Mouse (Mus musculus) adrenal gland, postnatal 25 days (tissue): Measurements from ENCODE around the gene Ccnjl. TPM values are rescaled to one million over a fixed set of nuclear protein-coding genes. Genes with fewer than 3 reads are reported as not detected.

Source experiments
- DNase-seq: peaks from one replicate; pipeline ENCODE4 v3.0.0; 2021; ENCODE audit warnings: mixed read lengths
- total RNA-seq: library from RNA; stranded (reverse); gene quantifications from 2 replicates; pipeline ENCODE4 v1.2.3, GENCODE M21; 2021

Ccnjl gene
- total RNA-seq, 1 experiment from 2014 or later, result 3.2 TPM

DNA sequence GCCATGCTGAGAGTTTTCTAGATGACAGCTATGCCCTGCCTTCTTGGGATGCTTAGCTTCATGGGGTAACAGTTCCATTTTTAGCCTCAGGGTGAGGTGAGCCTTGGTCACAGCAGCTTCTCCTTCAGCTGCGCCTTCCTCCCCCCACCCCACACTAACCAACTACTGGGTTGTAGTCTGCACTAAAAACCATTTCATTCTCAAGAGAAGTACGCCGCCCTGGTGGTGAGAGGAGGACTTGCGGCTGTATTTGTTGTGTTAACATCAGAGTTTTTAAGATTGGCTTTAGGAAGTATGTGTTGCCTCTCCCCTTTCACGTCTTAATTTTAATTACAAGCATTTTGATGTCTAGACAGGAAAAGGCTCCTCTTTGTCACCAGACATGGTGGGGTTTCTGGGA, 39.7 kb downstream of the Ccnjl start:
- DNase-seq, result peak; percentile 35

DNA sequence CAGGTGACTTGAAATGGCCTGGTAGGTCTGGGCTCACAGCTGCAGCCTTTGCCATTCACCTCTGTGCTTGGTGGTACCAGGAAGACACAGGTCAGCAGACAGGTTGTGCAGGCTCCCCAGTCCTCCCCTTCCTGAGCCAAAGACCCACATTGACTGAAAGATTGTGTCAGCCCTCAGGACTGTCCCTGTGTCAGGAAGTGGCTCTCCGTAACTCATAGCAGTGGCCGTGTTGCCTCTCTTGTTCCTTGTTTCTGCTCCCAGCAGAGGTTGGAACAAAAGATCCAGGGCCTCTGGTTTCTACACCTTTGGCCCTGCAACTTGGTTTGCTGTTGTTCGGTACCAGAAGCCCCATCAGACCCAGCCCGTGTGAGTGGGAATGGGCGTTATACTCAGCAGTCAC, 40.6 kb downstream of the Ccnjl start:
- no peak for DNase-seq

DNA sequence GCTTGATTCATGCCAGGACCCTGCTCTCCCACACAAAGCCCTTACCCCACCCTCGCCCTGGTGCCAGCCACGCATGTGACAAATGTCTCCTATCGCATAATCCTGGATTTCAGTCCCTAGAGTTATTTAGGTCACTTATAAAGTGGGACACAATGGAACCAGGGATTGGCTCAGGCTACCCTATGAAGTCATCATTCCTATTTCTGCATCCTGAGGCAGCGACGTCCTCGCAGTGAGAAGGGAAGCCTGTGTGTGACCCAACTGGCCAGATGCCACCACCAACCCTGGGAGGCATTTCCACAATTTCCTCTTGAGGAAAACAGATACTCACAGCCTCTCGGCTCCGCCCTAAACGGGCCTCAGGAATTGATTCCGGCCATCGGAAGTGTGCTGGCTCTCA, 41.0 kb downstream of the Ccnjl start:
- DNase-seq, result peak; percentile 68

DNA sequence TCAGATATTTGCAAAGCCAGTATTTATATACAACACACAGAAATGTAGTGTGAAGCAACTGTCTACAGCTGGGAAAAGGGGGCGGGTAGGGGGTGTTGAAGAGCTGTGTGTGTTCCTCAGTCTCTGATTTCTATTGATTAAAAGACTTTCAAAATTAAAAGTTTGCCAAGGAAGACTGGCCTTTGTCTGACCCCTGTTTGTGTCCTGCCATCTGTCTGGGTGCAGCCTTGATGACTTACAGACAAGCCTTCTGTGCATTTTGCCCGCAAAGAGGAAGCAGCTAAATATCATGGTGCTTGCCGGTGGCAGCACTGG, 46.4 kb downstream of the Ccnjl start:
- no peak for DNase-seq

DNA sequence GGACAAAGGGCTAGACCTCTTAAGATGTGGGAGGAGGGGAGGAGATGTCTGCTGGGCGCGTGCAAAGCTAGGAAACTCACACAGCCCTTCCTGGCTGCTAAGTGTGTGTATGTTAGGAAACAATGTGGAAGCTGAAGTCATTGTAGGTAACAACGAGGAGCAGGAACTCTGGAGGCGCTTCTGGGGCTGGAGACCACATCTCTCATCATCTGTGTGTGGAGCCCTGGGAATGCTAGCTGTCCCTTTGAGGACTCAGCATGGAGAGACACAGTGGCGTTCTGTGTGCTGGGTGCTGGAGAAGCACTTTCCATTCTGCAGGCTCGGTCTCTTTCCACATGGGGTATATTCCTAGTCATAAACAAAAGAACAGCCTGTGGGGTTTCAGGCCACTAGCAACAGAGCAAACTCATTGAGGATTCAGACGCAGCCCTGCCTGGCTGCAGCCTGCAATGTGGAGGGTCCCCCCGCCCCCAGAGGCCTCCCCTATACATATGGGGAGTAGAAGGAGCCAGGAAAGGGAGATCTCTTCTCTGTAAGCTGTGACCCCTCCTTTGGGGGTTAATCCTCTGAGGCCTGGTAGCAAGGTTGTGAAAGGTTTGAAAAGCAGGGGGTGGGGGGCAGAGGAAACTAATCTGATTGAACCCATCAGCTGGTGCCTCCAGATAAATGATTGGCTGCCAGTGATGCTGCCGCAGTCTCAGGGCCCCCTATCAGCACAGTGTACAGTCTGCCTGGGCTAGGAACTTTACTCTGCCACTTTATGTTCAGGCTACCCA, 47.0 kb downstream of the Ccnjl start:
- no peak for DNase-seq

DNA sequence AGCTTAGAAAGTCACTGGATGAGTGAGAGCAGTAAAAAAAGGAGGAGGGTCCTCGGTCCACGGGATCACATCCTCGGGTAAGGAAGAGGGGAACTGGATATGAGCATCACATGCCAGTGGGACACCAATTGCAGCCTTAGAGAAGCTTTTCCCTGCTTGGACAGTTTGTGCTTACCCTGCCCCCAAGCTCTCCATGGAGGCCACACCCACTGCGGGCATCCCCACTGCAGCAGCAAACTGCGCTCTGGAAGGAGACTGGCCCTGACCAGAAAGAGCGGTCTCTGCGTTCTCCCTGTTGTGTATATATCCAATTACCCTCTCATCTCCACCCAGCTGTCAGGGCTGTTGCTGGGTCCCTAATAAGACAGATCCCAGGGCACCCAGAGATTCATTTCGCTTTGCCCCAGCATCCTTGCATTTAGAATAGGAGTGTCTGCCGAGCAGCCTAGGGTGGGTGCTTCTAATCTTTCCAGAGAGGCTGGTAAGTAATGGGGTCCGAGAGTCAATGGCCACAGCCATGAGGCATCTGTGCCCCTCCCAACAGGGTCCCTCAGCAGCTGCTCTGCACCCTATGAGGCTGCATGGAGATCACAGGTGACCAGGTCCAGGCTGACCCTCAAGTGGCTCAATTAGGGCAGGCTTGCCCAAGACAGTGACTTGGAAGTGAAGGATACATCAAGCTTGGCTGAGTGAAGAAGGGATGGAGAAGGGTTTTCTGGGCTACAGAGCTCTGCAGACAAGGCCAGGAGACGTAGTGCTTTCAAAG, 49.3 kb downstream of the Ccnjl start:
- no peak for DNase-seq

DNA sequence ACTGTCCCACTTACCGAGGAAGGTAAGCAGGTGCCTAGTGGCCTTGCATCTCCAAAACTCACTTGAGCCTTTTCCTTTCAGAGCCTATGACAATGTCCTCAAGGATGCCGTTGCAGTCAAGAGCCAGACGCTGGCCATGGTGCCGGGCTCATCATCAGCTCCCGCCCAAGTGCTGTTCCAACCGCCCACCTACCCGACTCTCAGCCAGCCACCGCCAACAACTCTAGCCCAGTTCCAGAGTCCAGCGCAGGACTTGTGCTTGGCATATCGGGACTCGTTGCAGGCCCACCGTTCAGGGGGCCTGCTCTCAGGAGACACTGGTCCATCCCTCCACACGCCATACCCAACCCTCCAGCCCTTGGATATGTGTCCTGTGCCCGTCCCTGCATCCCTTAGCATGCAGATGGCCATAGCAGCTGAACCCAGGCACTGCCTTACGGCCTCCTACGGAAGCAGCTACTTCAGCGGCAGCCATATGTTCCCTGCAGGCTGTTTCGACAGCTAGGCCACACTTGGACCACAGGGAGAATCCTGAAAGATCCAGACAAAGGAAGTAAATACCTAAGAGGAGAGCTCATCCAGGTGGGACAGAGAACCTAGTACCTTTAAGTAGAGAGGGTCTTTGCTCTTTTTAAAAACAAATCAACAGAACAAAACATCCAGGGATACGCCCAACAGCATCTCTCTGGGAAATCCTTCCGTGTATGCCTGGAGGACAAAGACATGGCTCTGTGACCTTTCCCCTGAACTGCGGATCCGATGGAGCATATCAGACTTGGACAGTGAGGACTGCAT, 56.8 kb downstream of the Ccnjl start:
- DNase-seq, result no peak

DNA sequence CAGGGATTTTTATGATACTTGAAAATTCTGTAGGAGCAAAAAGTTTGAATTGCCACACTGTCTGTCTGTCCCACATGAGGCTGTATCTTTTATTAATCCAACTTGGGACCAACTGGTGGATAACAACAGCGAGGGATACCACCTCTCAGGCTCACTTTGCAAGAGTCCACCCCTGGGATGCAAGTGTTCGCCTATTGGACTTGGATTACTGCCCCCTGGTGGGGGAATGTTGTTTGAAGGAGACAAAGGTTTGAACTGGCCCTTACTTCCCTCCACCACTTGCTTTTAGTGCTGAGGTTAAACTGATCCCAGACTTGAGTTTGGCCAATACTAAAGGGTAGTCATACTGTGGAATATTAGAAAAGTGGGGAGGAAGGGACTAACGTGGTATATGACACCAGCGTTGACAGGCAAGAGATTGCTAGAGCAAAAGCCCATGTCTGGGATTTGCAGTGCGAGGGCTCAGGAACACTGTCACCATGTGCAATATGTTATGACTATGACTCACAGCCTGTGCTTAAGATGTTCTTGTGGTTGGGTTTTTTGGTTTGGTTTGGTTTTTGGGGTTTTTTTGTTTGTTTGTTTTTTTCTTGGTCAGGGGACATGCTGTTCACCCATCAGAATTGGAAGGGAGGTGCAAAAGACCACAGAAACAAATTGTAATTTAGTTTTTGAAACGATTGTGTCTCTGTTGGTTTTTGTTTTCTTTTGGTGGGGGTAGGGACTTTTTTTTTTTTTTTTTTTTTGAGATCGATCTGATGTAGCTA, 57.9 kb downstream of the Ccnjl start, which contains the start of gene 4933415A04Rik:
Gene 4933415A04Rik (plus strand): TSS at position 717 of the 767 bp plus-strand sequence.
- peak; percentile 69 for DNase-seq

DNA sequence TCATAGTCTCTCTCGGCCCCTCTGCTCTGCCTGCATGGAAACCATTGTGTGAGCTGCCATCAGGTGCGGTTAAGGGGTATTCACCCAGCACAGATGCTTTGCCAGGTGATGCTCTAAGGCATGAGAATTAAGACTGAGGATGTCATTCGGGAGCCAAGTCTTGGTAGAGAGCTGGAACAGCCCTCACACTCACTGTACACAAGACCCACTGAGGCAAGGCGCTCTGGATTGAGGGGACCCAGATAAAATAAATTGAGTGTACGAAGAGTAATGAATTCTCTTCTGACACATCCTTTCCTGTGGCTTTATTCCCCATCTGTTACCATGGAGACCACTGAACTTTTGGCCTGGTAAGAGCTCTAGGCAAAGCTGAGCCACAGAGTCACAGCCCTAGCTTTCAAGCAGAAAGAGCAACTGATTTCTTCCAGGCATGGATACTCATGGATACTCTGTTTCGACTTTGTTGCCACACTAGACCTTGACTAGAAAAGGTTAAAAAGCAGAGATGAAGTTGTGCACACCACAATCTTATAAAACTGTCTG, 61.0 kb downstream of the Ccnjl start:
- no peak for DNase-seq

DNA sequence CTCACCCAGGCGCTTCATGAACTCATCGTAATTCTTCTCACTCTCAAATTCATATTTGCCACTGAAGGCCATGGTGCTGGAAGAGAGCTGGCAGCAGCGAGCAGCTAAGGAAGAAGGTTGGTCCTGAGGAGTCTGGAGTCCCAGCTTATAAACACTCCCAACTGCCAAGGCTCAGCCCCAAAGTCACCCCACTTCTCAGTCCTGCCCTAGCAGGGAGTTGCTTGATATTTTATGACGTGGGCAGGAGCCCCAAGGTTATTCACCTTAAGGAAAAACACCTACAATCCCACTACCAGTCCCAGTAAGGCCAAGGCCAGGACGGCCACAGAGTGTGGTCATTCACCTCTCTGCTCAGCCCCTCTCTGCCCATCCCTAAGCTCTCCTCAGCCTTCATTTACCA, 72.9 kb downstream of the Ccnjl start, which contains the start of gene Fabp6:
Gene Fabp6 (minus strand): TSS at position 101 of the 400 bp plus-strand sequence.
- no peak for DNase-seq

DNA sequence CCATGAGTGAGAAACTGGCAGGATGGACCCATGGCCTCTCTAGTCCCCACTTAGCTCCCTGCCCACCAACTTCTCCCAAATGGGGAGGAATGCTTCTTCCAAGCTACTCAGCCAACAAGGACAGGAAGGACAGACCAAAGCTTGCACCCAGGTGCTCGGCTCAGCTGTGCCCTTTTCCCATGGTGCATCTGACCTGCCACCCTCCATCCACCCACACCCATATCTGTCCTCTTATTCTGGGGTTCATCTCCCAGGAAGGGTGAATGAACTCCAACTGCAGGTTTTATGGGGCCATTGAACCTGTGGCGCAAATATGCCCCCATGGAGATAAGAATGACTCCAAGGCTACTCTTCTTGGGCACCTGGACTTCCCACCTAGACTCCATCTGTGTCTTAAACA, 75.6 kb downstream of the Ccnjl start:
- DNase-seq, result no peak

DNA sequence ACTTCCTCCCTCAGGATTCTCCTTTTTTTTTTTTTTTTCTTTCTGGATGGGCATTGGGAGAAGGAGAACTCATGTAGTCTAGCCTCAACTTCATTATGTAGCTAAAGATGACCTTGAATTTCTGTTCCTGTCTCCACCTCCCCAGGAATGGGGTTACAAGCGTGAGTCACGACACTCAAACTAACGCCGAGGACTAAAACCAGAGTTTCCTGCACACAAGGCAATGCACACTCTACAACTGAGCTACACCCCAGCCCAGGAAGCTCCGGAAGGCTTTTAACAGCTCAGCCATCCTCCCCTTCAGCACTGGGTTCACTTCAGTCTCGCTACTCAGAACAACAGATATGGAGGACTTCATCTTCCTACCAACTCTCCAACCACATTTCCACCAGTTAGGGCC, 76.3 kb downstream of the Ccnjl start:
- no peak for DNase-seq

DNA sequence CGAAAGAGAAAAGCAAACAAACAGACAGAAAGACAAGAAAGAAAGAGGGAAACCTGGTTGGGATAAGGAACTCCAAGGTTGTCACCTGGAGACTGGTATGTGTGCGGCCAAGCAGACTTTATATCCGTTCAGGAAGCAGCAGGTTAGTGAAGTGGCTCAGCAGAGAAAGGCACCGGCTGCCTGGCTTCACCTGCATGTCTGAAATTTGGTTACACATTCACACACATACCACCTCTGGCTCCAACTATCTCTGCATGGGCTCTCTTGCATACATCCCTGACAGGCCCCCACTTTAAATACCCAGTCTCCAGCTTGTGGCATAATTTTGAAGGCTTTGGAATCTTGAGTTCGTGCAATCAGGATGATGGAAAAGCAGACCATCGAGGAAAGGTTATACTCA, 77.3 kb downstream of the Ccnjl start:
- DNase-seq, result no peak

DNA sequence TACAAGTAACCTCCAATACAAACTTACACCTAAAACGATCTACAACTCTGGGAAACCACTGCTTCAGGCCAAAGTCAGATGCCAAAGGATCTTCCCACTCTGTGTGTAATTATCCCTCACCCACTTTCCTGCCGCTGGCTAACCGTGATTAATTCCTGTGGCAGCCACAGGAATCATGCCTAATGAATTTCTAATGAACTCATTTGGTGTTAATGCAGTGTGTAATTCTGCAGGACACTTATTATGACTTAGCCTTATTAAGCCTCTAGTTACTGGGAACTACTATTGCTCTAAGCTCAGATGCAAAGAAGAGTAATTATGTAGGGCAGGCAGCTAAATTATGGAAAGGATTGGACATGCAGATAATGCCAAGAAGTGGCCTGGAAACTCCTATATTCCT, 79.9 kb downstream of the Ccnjl start:
- DNase-seq, result no peak

DNA sequence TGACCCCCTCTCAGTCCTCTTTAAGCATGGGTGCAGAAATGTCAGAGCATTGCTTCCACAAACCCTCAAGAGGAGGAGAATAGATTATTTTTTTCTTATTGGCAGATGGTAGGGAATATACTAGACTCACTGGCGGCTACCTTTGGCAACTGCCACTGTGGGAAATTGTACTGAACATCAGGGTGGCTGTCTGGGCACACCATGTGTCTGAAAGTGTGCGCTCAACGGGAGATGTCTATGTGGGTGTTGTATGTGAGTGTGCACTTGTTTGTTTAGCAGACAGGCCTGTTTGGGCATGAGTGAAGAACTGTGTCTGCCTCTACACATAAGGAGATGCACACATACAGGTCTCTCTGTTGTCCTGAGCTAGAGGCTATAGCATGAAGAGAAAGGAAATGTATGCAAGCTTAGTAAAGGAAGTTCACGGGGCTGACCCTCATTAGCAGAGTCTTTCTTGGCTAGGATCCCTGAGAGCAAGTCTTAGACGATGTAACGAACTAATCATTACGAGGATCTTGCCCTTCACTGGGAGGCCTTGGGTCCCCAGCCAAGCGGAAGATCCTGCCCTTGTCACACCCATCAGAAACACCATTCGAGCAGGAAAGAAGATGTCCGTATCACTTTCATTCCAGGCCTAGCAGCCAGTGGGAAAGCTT, 81.5 kb downstream of the Ccnjl start:
- no peak for DNase-seq

DNA sequence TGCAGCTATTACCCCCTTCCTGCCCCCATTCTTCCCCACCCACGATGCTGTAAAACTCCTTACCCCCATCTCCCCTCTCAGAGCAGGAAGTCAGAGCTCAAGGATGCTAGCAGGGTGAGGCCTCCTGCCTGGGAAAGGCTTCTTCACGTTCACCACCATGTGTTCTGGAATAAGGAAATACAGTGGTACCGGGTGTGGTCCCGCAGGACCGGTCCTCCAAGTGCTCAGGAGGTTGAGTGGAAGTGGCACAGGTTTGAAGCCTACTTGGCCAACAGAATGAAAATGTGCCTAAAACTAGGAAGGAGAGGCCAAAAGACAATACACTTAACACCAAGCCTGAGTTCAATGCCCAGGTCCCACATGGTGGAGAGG, 82.1 kb downstream of the Ccnjl start:
- DNase-seq, result no peak

DNA sequence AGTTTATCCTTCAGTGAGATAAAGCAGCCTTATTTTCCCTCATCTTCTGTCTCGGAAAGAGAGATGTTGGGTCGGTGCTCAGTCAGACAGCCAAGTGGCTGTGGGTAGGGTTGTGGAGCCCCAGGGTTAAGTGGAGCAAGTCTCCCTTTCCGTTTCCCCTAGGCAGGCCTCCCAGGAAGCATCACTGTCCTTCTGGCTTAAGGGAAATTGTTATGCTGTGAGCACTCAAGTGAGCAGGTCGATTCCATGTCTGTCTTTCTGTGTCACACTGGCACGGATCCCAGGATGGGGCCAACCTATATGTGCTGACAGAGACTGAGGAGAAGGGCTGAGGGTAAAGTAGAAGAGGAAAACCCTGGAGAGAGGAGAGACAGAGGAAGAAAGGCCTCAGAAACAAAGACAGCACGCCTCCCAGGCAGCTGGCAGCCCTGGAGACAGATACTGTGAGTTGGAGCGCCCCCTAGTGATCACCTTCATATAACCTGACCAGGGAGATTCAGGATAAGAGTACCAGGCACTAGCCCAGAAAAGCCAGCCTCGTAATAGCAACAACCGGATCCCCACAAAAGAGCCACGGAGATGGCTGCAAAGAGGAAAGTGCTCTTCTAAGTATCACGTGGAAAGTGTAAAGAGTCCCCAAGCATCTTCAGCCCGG, 84.4 kb downstream of the Ccnjl start:
- DNase-seq, result peak; percentile 81

DNA sequence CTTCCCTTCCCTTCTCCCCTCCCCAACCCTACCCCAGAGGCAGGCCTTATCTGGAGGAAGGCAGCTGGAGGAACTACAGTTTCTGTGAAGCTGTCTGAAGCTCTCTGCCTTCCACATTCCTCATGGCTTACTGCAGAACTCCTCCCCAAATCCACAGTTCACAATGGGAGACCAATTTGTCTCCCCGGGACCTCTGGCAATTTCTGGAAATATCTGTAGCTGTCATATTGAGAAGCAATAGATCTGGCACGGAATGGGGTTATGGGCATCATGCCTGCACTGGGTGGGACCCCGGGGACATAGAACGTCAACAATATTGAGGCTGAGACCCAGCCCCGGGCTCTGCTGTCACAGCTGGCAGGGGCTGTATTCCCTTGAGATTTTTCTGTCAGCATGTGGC, 89.3 kb downstream of the Ccnjl start:
- no peak for DNase-seq

DNA sequence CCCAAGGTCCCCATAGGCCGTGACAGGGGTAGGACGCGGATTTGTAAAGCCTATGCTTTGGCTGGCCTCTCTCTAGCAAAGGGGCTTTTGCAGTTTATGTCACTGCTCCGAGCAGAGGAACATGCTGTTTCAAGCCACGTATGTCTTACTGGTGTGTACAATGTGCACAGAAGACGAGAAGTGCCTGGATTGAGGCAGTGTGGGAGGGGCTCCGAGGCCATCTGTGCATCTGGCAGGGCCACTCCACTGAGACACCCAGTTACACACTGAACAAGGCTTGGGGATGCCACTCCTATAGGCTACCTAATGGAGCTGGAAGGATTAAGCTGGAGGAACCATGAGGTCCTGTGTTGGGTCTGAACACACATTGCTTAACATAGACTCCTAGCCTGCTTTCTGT, 89.8 kb downstream of the Ccnjl start:
- no peak for DNase-seq

DNA sequence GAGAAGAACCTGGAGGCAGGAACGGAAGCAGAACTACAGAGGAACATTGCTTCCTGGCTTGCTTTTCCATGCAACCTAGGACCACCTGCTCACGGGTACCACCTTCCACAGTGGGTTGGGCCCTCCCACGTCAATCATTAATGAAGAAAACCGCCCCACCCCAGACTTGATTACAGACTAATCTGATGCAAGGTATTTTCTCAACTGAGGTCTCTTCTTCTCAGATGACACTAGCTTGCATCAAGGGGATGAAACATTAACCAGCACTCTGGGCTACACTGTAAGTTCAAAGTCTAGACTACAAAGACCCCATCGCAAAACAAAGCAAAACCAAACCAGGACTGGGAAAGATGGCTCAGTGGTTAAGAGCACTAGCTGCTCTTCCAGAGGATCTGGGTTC, 93.2 kb downstream of the Ccnjl start:
- DNase-seq, result no peak

DNA sequence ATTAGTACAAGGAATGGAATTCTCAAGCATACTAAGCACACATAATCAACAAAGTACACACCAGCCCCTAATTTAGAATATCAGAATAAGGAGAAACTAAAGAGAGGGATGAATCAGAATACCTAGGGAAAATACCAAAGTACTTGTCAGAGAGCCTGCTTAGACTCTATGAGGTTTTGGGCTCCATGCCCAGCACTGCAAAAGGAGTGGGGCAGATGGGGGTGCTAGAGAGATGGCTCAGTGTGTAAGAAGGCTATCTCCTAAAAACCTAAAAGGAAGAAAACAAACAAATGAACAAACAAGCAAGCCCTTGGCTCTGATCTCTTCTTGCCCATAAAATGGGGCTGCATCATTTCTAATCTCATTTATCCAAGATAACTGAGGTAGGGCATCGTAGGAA, 95.8 kb downstream of the Ccnjl start:
- DNase-seq, result no peak
